Mouse (Mus musculus): Measurements from ENCODE around the gene Vmn2r40.
"Not testable (repeated sequence)": the region's sequence is repeated elsewhere in the genome, so short reads cannot be mapped to it uniquely, and the experiment has no call there.

Vmn2r40 gene

GRCm38 (mm10) chr7:8931335-8931734, at the start of gene Vmn2r40:
TSS of gene Vmn2r40 (minus strand) at chr7:8931435.
- DNase-seq: not testable (repeated sequence)

Data from embryo, embryonic 11 days (tissue).